Mouse (Mus musculus) cerebellum, adult 2 months (tissue): Measurements from ENCODE around the gene 4930486L24Rik. TPM values are rescaled to one million over a fixed set of nuclear protein-coding genes. Genes with fewer than 3 reads are reported as not detected.

Experiments
- DNase-seq, 2 experiments: peaks; one replicate each; pipeline ENCODE4 v3.0.0; 2021
- H3K27ac ChIP-seq: fragments of 200-500 bp; 2 replicates; pipeline ENCODE4 v1.5.1; 2012; ENCODE audit warnings: low read length, control low read depth, inconsistent platforms; ENCODE audit not compliant: insufficient read depth
- H3K27me3 ChIP-seq: fragments of 200-500 bp; 2 replicates; pipeline ENCODE4 v1.6.1; 2012; ENCODE audit warnings: inconsistent platforms, mild to moderate bottlenecking, low read length, moderate library complexity; ENCODE audit not compliant: control insufficient read depth, insufficient read depth
- H3K4me1 ChIP-seq: fragments of 200-500 bp; 2 replicates; pipeline ENCODE4 v1.6.1; 2011; ENCODE audit warnings: low read length; ENCODE audit not compliant: control insufficient read depth, insufficient read depth
- H3K4me3 ChIP-seq: fragments of 200-500 bp; replicated peaks from 2 replicates; pipeline ENCODE3; 2011; ENCODE audit warnings: mild to moderate bottlenecking, low read depth, low read length, control low read depth; ENCODE audit not compliant: insufficient read depth
- CTCF ChIP-seq: fragments of 200-500 bp; IDR thresholded peaks from 2 replicates; pipeline ENCODE4 v1.5.1; 2011; ENCODE audit warnings: low read depth, mild to moderate bottlenecking, control low read depth, low read length, moderate library complexity, borderline replicate concordance; ENCODE audit not compliant: insufficient read depth
- POLR2A ChIP-seq: fragments of 200-500 bp; IDR thresholded peaks from 2 replicates; pipeline ENCODE4 v1.6.1; 2011; ENCODE audit warnings: low read length, control low read depth, borderline replicate concordance; ENCODE audit not compliant: insufficient read depth
- WGBS: fragments of 180-500 bp; shearing (Covaris S2); methylation state at CpG from one replicate; pipeline ENCODE4 v1.1.7; 2018; 5-methylcytosine and 5-hydroxymethylcytosine counted together
- polyA plus RNA-seq: library from polyadenylated mRNA; depleted of rRNA; stranded (reverse); fragments of >200 nt; gene quantifications from 2 replicates; pipeline ENCODE4 v1.2.3, GENCODE M21; 2012; rRNA removed

4930486L24Rik gene
- polyA plus RNA-seq, 1 experiment = 0.34 TPM

DNA sequence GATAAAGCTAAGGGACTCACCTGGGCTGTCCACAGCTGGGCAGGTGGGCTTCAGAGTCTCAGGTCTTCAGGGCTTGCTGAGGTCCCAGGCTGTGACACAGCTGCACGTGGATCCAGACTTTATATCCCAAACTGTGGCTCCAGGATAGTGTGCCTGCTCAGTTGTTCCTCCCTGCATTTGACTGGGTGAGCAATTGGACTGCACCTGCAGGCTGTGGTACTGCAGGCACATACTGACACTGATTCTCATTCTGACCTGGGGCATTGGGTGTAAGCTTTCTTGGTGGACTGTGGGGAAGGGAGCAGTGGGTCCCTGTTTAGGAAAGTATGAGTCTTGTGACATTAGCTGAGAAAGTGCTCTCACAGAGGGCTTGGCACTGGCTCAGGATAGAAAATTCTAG lies 61.5 kb downstream of the 4930486L24Rik start, which contains the start of gene Ctsll3:
TSS of gene Ctsll3 (minus strand) at position 101 of the 400 bp plus-strand sequence.
- no peaks in the 10 kb centered on the region for H3K4me1 ChIP-seq
- H3K27ac ChIP-seq = no peak within 1 kb of the TSS
- 67% methylated on average over 1 of the region's 1 CpGs for WGBS
- H3K4me3 ChIP-seq = no peak within 1 kb of the TSS
- no peak for DNase-seq
- TF ChIP-seq POLR2A (no peak), CTCF (no peak)
- H3K27me3 ChIP-seq = no peaks in the 10 kb centered on the region

Other genes with a start within 250 kb of the 4930486L24Rik start
- gene BC051665, start 78.1 kb downstream of the 4930486L24Rik start, polyA plus RNA-seq = not detected in 2 replicates
- not detected in 2 replicates for gene Ctsll3, start 61.6 kb downstream of the 4930486L24Rik start, polyA plus RNA-seq
- 0.17 TPM in 1 of 2 replicates, not detected in the other for gene Gm49392, start 32.4 kb upstream of the 4930486L24Rik start, polyA plus RNA-seq
- 0.90 and 2.0 TPM in 2 replicates for gene Ctla2b, start 33.0 kb upstream of the 4930486L24Rik start, polyA plus RNA-seq
- gene Tpbpb, start 40.4 kb upstream of the 4930486L24Rik start, polyA plus RNA-seq = 0.25 TPM in 1 of 2 replicates, not detected in the other
- gene Gm49393, start 71.1 kb upstream of the 4930486L24Rik start, polyA plus RNA-seq = not detected in 2 replicates
- 1.1 and 1.8 TPM in 2 replicates for gene Gm49391, start 72.1 kb upstream of the 4930486L24Rik start, polyA plus RNA-seq
- 10.4 and 11.5 TPM in 2 replicates for gene Ctla2a, start 72.2 kb upstream of the 4930486L24Rik start, polyA plus RNA-seq
- gene Tpbpa, start 77.5 kb upstream of the 4930486L24Rik start, polyA plus RNA-seq = 0.21 and 0.64 TPM in 2 replicates
- gene Ctsj, start 141.5 kb upstream of the 4930486L24Rik start, polyA plus RNA-seq = 0.11 TPM in 1 of 2 replicates, not detected in the other
- gene Ctsq, start 176.2 kb upstream of the 4930486L24Rik start, polyA plus RNA-seq = not detected in 2 replicates